Comparison of ENCODE assay signal across 22 mouse cellular contexts in the genomic region with DNA sequence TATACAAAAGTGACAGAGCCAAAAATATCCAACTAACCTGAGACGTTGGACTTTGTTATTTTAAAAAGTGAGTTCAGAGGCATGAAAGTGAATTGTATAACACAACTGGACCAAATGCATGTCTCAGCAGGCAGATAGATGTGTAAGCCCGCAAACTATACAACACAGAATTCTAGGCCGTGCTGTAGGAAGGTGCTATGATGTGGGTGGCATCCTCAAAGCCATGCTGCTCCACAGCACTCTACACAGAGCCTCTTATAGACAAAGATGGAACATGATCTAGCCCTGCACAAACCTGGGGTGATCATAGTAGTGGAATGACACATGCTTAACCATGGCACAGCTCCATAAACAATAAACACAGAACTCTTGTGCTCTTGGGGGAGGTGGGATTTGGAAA.
DNase-seq lines count a peak whose midpoint lies in the region; ATAC-seq lines count a peak whose summit lies in the region.
"Had no signal": no experiment of that assay in that cellular context is flagged by ENCODE, and none has a peak within 500 bp of the region (broad histone marks: within the 10 kb centered on the region; RNA-seq: fewer than 3 reads in every experiment).

No protein-coding gene starts in this region.

- intact Hi-C loops in left cerebral cortex, postnatal 36 days (cut with DNase I): no loop called here
- intact Hi-C loops in left cerebral cortex, postnatal 4 days (cut with DNase I): no loop called here

- peak; percentile 99 for ATAC-seq in frontal cortex, adult (ENCODE audit: low TSS enrichment)
- ATAC-seq: activated CD4-positive, CD25-positive, alpha-beta regulatory T cell, adult 4 months; CD4-positive, CD25-positive, alpha-beta regulatory T cell, adult 4 months; forebrain, embryonic 14.5 days; forebrain, embryonic 16.5 days; Patski had no signal

- DNase-seq in frontal cortex, postnatal 14 days (ENCODE audit: low spot score in 2 of 2): no peak
- DNase-seq in left cerebral cortex, postnatal 36 days (ENCODE audit: low spot score in 2 of 2): peak; percentile 19 to 24
- no peak for DNase-seq in left cerebral cortex, postnatal 4 days
- DNase-seq in brain, adult 2 months (ENCODE audit: low read depth, low spot score): peak; percentile 58
- no peak for DNase-seq in kidney, postnatal 10 days
- DNase-seq: adrenal gland, adult 8-10 months; adrenal gland, postnatal 14 days; adrenal gland, postnatal 36 days; B cell, adult 2 months; cerebellum, adult 11 months; cerebellum, adult 18-20 months; cerebellum, adult 8-10 months; cerebellum, adult 9-11 months; cerebellum, postnatal 14 days; cerebellum, postnatal 36 days; embryo, embryonic 11 days had no signal

Comparison
In these comparisons a context has a peak if more than half of its experiments do, and no peak if none do; other contexts are left out.
1. DNase-seq: peak in left cerebral cortex, postnatal 36 days (2 of 2) and brain, adult 2 months (single experiment); none in frontal cortex, postnatal 14 days (0 of 2), left cerebral cortex, postnatal 4 days (single experiment) and kidney, postnatal 10 days (single experiment).